Mouse (Mus musculus) stomach, postnatal 0 days (tissue): ENCODE measurements around the gene Ehbp1.

ENCODE experiments used
- CTCF ChIP-seq: IDR thresholded peaks from 2 replicates; pipeline ENCODE4 v1.5.1; 2016; ENCODE audit warnings: antibody characterized with exemption, low read depth, mild to moderate bottlenecking, moderate library complexity
- EP300 ChIP-seq: optimal IDR thresholded peaks from 2 replicates; pipeline ENCODE3; 2016; ENCODE audit warnings: antibody characterized with exemption

DNA sequence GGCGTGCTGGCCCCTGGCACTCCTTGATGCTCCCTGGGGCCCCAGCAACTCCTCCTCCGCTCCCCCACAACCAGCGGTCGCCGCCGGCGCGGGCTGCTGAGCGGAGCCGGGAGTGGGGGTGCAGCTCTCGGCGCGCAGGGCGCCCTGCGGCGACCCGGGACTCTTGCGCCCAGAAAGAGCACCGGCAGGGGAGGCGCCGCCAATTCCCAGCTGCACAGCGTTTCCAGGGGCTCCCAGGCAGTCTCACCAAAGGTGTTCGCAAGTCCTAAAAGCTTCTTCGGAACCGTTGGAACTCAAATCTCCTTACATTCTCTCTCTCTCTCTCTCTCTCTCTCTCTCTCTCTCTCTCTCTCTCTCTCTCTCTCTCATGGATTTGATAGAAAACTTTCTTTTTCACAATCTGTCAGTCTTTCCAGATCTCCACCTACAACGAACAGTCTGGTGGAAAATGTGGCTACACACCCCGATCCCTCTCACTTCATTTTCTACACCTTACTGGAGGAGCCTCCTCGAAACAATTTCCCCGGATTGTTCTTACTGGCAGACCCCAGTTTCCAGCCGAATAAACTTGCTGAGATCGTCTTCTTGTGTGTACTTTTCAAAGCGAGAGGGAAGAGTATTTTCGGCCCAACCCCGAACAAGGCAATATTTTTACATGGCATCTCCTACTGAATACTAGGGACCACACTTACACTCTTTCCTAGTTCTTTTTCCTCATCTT is 339.9 kb downstream of the Ehbp1 start:
- TF ChIP-seq EP300 (no peak), CTCF (no peak)
